Mouse (Mus musculus) myocyte (in vitro differentiated cells): ENCODE measurements around the gene Stab2.

Experiments
- E2F4 ChIP-seq: IDR thresholded peaks from one replicate; pipeline ENCODE4 v1.6.1; 2011; ENCODE audit warnings: mild to moderate bottlenecking, control low read depth, moderate library complexity; ENCODE audit not compliant: insufficient read depth
- POLR2A ChIP-seq: IDR thresholded peaks from one replicate; pipeline ENCODE4 v1.6.1; 2011; ENCODE audit warnings: low read depth, mild to moderate bottlenecking, control low read depth, moderate library complexity; ENCODE audit not compliant: insufficient read length
- REST ChIP-seq: IDR thresholded peaks from one replicate; pipeline ENCODE4 v1.6.1; 2011; ENCODE audit warnings: mild to moderate bottlenecking, control low read depth, moderate library complexity; ENCODE audit not compliant: insufficient read depth, insufficient read length
- SRF ChIP-seq: IDR thresholded peaks from one replicate; pipeline ENCODE4 v1.6.1; 2011; ENCODE audit warnings: low read depth; ENCODE audit not compliant: control insufficient read depth, insufficient read length
- TCF12 ChIP-seq: IDR thresholded peaks from one replicate; pipeline ENCODE4 v1.6.1; 2011; ENCODE audit warnings: mild to moderate bottlenecking, control low read depth; ENCODE audit not compliant: poor library complexity, insufficient read depth, severe bottlenecking
- USF1 ChIP-seq: IDR thresholded peaks from one replicate; pipeline ENCODE4 v1.6.1; 2011; ENCODE audit warnings: low read depth, mild to moderate bottlenecking, control low read depth, moderate library complexity

- no peak for TF ChIP-seq POLR2A
- no peak for TF ChIP-seq SRF
- TF ChIP-seq USF1, result no peak
- TF ChIP-seq E2F4, result no peak
- no peak for TF ChIP-seq TCF12
- TF ChIP-seq REST, result no peak
Measured at GRCm38 (mm10) chr10:86853433-86853832, 154.4 kb downstream of the Stab2 start.
